Comparison of ENCODE assay signal across 9 mouse cellular contexts in genomic region chr7:58767257-58767656, GRCm38 (mm10).
A peak's percentile ranks its signal among the peaks of the same experiment; 100 is the strongest.
DNase-seq lines count a peak whose midpoint lies in the region; TF ChIP-seq lines count a peak whose summit lies in the region.
"Had no signal": no experiment of that assay in that cellular context is flagged by ENCODE, and none has a peak within 500 bp of the region (broad histone marks: within the 10 kb centered on the region; RNA-seq: fewer than 3 reads in every experiment).

No protein-coding gene starts in this region.

- H3K27me3 ChIP-seq in cerebellum, adult 2 months (ENCODE audit: control insufficient read depth, insufficient read depth, low read length), result no peaks in the 10 kb centered on the region; the same call in 1 of the 2 replicates
- H3K27me3 ChIP-seq: embryonic facial prominence, embryonic 15.5 days; Patski had no signal

- intact Hi-C loops in gastrocnemius, postnatal 14 days (cut with DNase I; ENCODE audit: low total_unique reads), result no loop called here

- peak overlapping the region; percentile 56; the same call in 1 of the 2 replicates for H3K27ac ChIP-seq in layer of hippocampus, adult 2 months
- no peak overlapping the region for H3K27ac ChIP-seq in cerebellum, adult 2 months (ENCODE audit: insufficient read depth, low read length)
- H3K27ac ChIP-seq: embryonic facial prominence, embryonic 15.5 days had no signal

- H3K4me1 ChIP-seq in cerebellum, adult 2 months (ENCODE audit: control insufficient read depth, insufficient read depth, low read length), result no peaks in the 10 kb centered on the region; the same call in 1 of the 2 replicates
- H3K4me1 ChIP-seq: embryonic facial prominence, embryonic 15.5 days had no signal

- peak; percentile 76 for TF ChIP-seq CTCF in layer of hippocampus, adult 2 months (conservative IDR thresholded peaks at IDR 0.05)
- peak; percentile 35; the same call in 1 of the 2 replicates for TF ChIP-seq CTCF in cerebellum, adult 2 months (IDR thresholded peaks at IDR 0.05; ENCODE audit: borderline replicate concordance, insufficient read depth, low read depth, low read length)

- H3K4me3 ChIP-seq in layer of hippocampus, adult 2 months, result peak overlapping the region; percentile 6; the same call in 1 of the 2 replicates
- no peak overlapping the region for H3K4me3 ChIP-seq in cerebellum, adult 2 months (replicated peaks; ENCODE audit: insufficient read depth, low read depth, low read length)
- H3K4me3 ChIP-seq: embryonic facial prominence, embryonic 15.5 days had no signal

- TF ChIP-seq POLR2A in cerebellum, adult 2 months (IDR thresholded peaks at IDR 0.05; ENCODE audit: borderline replicate concordance, insufficient read depth, low read length), result no peak

- 8% methylated on average over 6 of the region's 6 CpGs for WGBS in cerebellum, adult 2 months

- peak in 1 of 2 experiments; percentile 52 for DNase-seq in layer of hippocampus, adult 2 months (ENCODE audit: low spot score in 2 of 2)
- no peak for DNase-seq in layer of hippocampus, adult 9-10 months (ENCODE audit: low spot score)
- DNase-seq in cerebellum, adult 2 months, result peak; percentile 55 to 60
- DNase-seq in gastrocnemius, postnatal 14 days, result peak; percentile 51
- DNase-seq in right cerebral cortex, adult 18-20 months, result peak; percentile 52
- no peak for DNase-seq in spleen, postnatal 14 days (ENCODE audit: low spot score in 2 of 2)
- no peak for DNase-seq in neural tube, embryonic 10.5 days (ENCODE audit: extremely low spot score, low spot score)

Comparison
In these comparisons a context has a peak if more than half of its experiments do, and no peak if none do; other contexts are left out.
1. DNase-seq: peak in cerebellum, adult 2 months (2 of 2), gastrocnemius, postnatal 14 days (single experiment) and right cerebral cortex, adult 18-20 months (single experiment); none in layer of hippocampus, adult 9-10 months (single experiment), spleen, postnatal 14 days (0 of 2) and neural tube, embryonic 10.5 days (single experiment).